Mouse (Mus musculus) hematopoietic stem cell, adult 5-6 weeks (primary cell): ENCODE data around the gene Agpat2. TPM values are rescaled to one million over a fixed set of nuclear protein-coding genes. Genes with fewer than 3 reads are reported as not detected.

Experiments used
- ATAC-seq, 2 experiments: fragments of 125-278 bp in 1 of 2; replicated peaks in 1 of 2; 2 replicates each; pipeline ENCODE4 v1.8.0; 2016 to 2017; ENCODE audit warnings: inconsistent platforms in 2 of 2, mild to moderate bottlenecking in 2 of 2, moderate number of reproducible peaks in 2 of 2, low read depth in 1 of 2, moderate TSS enrichment in 1 of 2; ENCODE audit not compliant: low FRiP score in 2 of 2, poor library complexity in 2 of 2, severe bottlenecking in 2 of 2, insufficient read depth in 1 of 2, low TSS enrichment in 1 of 2
- total RNA-seq: library from RNA; stranded (forward); fragments of 172-1452, 232-1000 nt; gene quantifications from 2 replicates; pipeline ENCODE4 v1.2.3, GENCODE M21; 2017

Agpat2 gene
- total RNA-seq, 1 experiment from 2014 or later = 49.6 TPM

GRCm38 (mm10) chr2:26566221-26566620, 38.0 kb downstream of the Agpat2 start:
- ATAC-seq = peak; percentile 89 to 93

- peak; percentile 63 to 80 for ATAC-seq
Observed at GRCm38 (mm10) chr2:26561351-26562016, 42.7 kb downstream of the Agpat2 start.

- no peak for ATAC-seq
Observed at GRCm38 (mm10) chr2:26560506-26560905, 43.7 kb downstream of the Agpat2 start.

- no peak for ATAC-seq
Observed at GRCm38 (mm10) chr2:26556535-26556993, 47.7 kb downstream of the Agpat2 start.

- ATAC-seq = no peak
Observed at GRCm38 (mm10) chr2:26555076-26555475, 49.1 kb downstream of the Agpat2 start.

GRCm38 (mm10) chr2:26553904-26554303, 50.3 kb downstream of the Agpat2 start:
- ATAC-seq = no peak

GRCm38 (mm10) chr2:26552066-26552465, 52.2 kb downstream of the Agpat2 start:
- peak; percentile 34 to 60 for ATAC-seq

- ATAC-seq = no peak
Observed at GRCm38 (mm10) chr2:26551446-26551845, 52.8 kb downstream of the Agpat2 start.

- ATAC-seq = no peak
Observed at GRCm38 (mm10) chr2:26550777-26551176, 53.4 kb downstream of the Agpat2 start.

GRCm38 (mm10) chr2:26550205-26550604, 54.0 kb downstream of the Agpat2 start:
- no peak for ATAC-seq

- peak; percentile 42 to 59; a peak in 3 of 4 replicates for ATAC-seq
Observed at GRCm38 (mm10) chr2:26549801-26550200, 54.4 kb downstream of the Agpat2 start.

GRCm38 (mm10) chr2:26547481-26547880, 56.7 kb downstream of the Agpat2 start:
- no peak for ATAC-seq

GRCm38 (mm10) chr2:26544265-26544664, 60.0 kb downstream of the Agpat2 start:
- no peak for ATAC-seq

- ATAC-seq = no peak
Observed at GRCm38 (mm10) chr2:26543768-26544167, 60.4 kb downstream of the Agpat2 start.

- ATAC-seq = no peak
Observed at GRCm38 (mm10) chr2:26543155-26543554, 61.1 kb downstream of the Agpat2 start.

Other genes with a start within 250 kb of the Agpat2 start
- gene Card9, start 243.5 kb downstream of the Agpat2 start, total RNA-seq = 13.4 and 20.8 TPM in 2 replicates
- gene Snapc4, start 223.8 kb downstream of the Agpat2 start, total RNA-seq = 44.4 and 48.7 TPM in 2 replicates
- gene Entr1, start 215.1 kb downstream of the Agpat2 start, total RNA-seq = 39.1 and 60.1 TPM in 2 replicates
- 56.2 and 66.3 TPM in 2 replicates for gene Pmpca, start 215.1 kb downstream of the Agpat2 start, total RNA-seq
- gene Inpp5e, start 195.2 kb downstream of the Agpat2 start, total RNA-seq = 11.7 and 17.3 TPM in 2 replicates
- gene Sec16a, start 159.2 kb downstream of the Agpat2 start, total RNA-seq = 30.8 and 50.0 TPM in 2 replicates
- gene Notch1, start 87.8 kb downstream of the Agpat2 start, total RNA-seq = 21.6 and 23.7 TPM in 2 replicates
- gene Egfl7, start 24.4 kb downstream of the Agpat2 start, total RNA-seq = 145 and 179 TPM in 2 replicates
- gene Gm20532, start 17.8 kb downstream of the Agpat2 start, total RNA-seq = 0.88 TPM in 1 of 2 replicates, not detected in the other
- 28.3 and 57.6 TPM in 2 replicates for gene Fam69b, start 24.0 kb upstream of the Agpat2 start, total RNA-seq
- gene Lcn4, start 66.9 kb upstream of the Agpat2 start, total RNA-seq = not detected in 2 replicates